Comparison of ENCODE assay signal across 15 mouse cellular contexts in the genomic region with DNA sequence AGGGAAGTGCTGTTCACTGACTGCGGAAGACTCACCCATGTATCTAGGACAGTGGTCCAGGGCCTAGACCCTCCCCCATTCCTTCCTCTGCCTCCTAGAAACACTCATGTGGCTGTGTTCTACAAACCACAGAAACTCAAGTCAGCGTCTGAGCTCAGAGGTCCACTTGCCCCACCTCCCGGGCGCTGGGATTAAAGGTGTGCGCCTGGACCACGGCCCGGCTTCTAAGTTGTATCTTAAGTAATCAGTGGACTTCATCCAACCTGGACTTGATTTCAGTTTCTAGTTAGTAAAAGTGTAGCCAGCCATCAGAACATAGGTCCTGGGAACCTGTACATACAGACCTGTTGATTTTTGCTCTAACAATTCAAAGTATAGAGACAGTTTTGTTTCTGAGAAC.
DNase-seq lines count a peak whose midpoint lies in the region; ATAC-seq and TF ChIP-seq lines count a peak whose summit lies in the region.
"Had no signal": no experiment of that assay in that cellular context is flagged by ENCODE, and none has a peak within 500 bp of the region (broad histone marks: within the 10 kb centered on the region; RNA-seq: fewer than 3 reads in every experiment).

No protein-coding gene starts in this region.

- H3K4me2 ChIP-seq in kidney, embryonic 16.5 days (replicated peaks; ENCODE audit: low read depth, low read length), result no peak overlapping the region
- H3K4me2 ChIP-seq in midbrain, embryonic 14.5 days (ENCODE audit: low read length), result no peak overlapping the region
- H3K4me2 ChIP-seq: liver, embryonic 15.5 days had no signal

- DNase-seq in kidney, adult 18-20 months, result peak; percentile 52
- DNase-seq in MEL (ENCODE audit: low read depth, low spot score), result no peak
- peak; percentile 58 for DNase-seq in kidney, postnatal 14 days
- no peak for DNase-seq in midbrain, embryonic 14.5 days
- no peak for DNase-seq in heart, postnatal 25 days (ENCODE audit: low spot score)
- DNase-seq: adrenal gland, adult 8-10 months; cerebellum, adult 8-10 months; heart, adult 11 months; right cerebral cortex, adult 18-20 months had no signal

- TF ChIP-seq CTCF in MEL (IDR thresholded peaks at IDR 0.05 in 2 of 3, conservative IDR thresholded peaks at IDR 0.05 in 1 of 3; ENCODE audit: control insufficient read depth in 1 of 3, insufficient read depth in 1 of 3, low read depth in 2 of 3, low read length in 3 of 3, poor library complexity in 1 of 3, severe bottlenecking in 1 of 3), result no peak

- no peak for TF ChIP-seq RAD21 in MEL (IDR thresholded peaks at IDR 0.05; ENCODE audit: low read depth, low read length)

- H3K4me1 ChIP-seq in kidney, embryonic 16.5 days (ENCODE audit: insufficient read depth, low read length), result peaks cover 23% of the 10 kb centered on the region
- H3K4me1 ChIP-seq in MEL (ENCODE audit: control insufficient read depth in 1 of 2, insufficient read depth in 2 of 2, low read length in 2 of 2), result peaks cover 24 to 37% of the 10 kb centered on the region in 2 experiments
- peaks cover 28% of the 10 kb centered on the region; the same call in 1 of the 2 replicates for H3K4me1 ChIP-seq in midbrain, embryonic 14.5 days (ENCODE audit: control insufficient read depth, insufficient read depth, low read length)

- 72% methylated on average over 7 of the region's 7 CpGs for WGBS in kidney, embryonic 16.5 days
- WGBS in midbrain, embryonic 14.5 days, result 85% methylated on average over 7 of the region's 7 CpGs

- no peaks in the 10 kb centered on the region for H3K9me3 ChIP-seq in kidney, embryonic 16.5 days (ENCODE audit: low read length)
- H3K9me3 ChIP-seq in MEL (replicated peaks; ENCODE audit: insufficient read depth, low read length), result no peaks in the 10 kb centered on the region
- H3K9me3 ChIP-seq in midbrain, embryonic 14.5 days (ENCODE audit: control insufficient read depth, low read length), result no peaks in the 10 kb centered on the region
- H3K9me3 ChIP-seq: liver, embryonic 15.5 days had no signal

- no peak overlapping the region for H3K27ac ChIP-seq in kidney, embryonic 16.5 days (ENCODE audit: low read length)
- peak overlapping the region; percentile 22; the same call in 1 of the 2 replicates for H3K27ac ChIP-seq in MEL (ENCODE audit: control insufficient read depth, low read depth, low read length)
- H3K27ac ChIP-seq in midbrain, embryonic 14.5 days (replicated peaks; ENCODE audit: low read depth, low read length), result no peak overlapping the region
- H3K27ac ChIP-seq: layer of hippocampus, adult 2 months; liver, embryonic 15.5 days had no signal

- H3K36me3 ChIP-seq in kidney, embryonic 16.5 days (ENCODE audit: insufficient read depth, low read length), result no peaks in the 10 kb centered on the region
- H3K36me3 ChIP-seq in MEL (ENCODE audit: control insufficient read depth in 1 of 2, insufficient read depth in 2 of 2, low read length in 2 of 2), result peaks cover 0 to 44% of the 10 kb centered on the region in 2 experiments; a peak in 2 of 4 replicates
- H3K36me3 ChIP-seq in midbrain, embryonic 14.5 days (ENCODE audit: control insufficient read depth, insufficient read depth, low read length), result no peaks in the 10 kb centered on the region
- H3K36me3 ChIP-seq: liver, embryonic 15.5 days had no signal

- no peak for ATAC-seq in kidney, embryonic 16.5 days (ENCODE audit: low FRiP score, low TSS enrichment)
- ATAC-seq in megakaryocyte, adult 5-6 weeks (ENCODE audit: poor library complexity, severe bottlenecking), result peak; percentile 27; the same call in 1 of the 2 replicates
- no peak for ATAC-seq in midbrain, embryonic 14.5 days (ENCODE audit: low FRiP score, low TSS enrichment)
- ATAC-seq in granulocyte monocyte progenitor cell, adult 5-6 weeks (replicated peaks; ENCODE audit: poor library complexity, severe bottlenecking), result no peak
- ATAC-seq: hindbrain, embryonic 16.5 days had no signal

- TF ChIP-seq POLR2A in MEL (IDR thresholded peaks at IDR 0.05; ENCODE audit: control insufficient read depth in 1 of 2, insufficient read depth in 1 of 2, low read depth in 1 of 2, low read length in 2 of 2, poor library complexity in 1 of 2), result no peak

- intact Hi-C loops in heart, postnatal 25 days (cut with DNase I), result loop anchor here (5.0 kb wide), 1 partner anchor 48 kb away; no protein-coding TSS in a partner anchor

- no peaks in the 10 kb centered on the region for H3K79me2 ChIP-seq in MEL (ENCODE audit: control insufficient read depth, insufficient read depth, low read length, poor library complexity)

- TF ChIP-seq EP300 in MEL (IDR thresholded peaks at IDR 0.05; ENCODE audit: low read depth in 1 of 2, low read length in 2 of 2), result no peak

- no peak overlapping the region for H3K4me3 ChIP-seq in kidney, embryonic 16.5 days (ENCODE audit: low read length)
- no peak overlapping the region for H3K4me3 ChIP-seq in MEL (ENCODE audit: control insufficient read depth in 1 of 2, insufficient read depth in 1 of 2, low read depth in 2 of 2, low read length in 2 of 2)
- H3K4me3 ChIP-seq in midbrain, embryonic 14.5 days (replicated peaks; ENCODE audit: low read depth, low read length), result no peak overlapping the region
- H3K4me3 ChIP-seq: layer of hippocampus, adult 2 months; liver, embryonic 15.5 days had no signal

- H3K27me3 ChIP-seq in kidney, embryonic 16.5 days (ENCODE audit: insufficient read depth, low read length), result no peaks in the 10 kb centered on the region
- H3K27me3 ChIP-seq in MEL (ENCODE audit: control insufficient read depth in 1 of 2, insufficient read depth in 2 of 2, low read length in 2 of 2), result no peaks in the 10 kb centered on the region
- no peaks in the 10 kb centered on the region for H3K27me3 ChIP-seq in midbrain, embryonic 14.5 days (ENCODE audit: control insufficient read depth, insufficient read depth, low read length)
- H3K27me3 ChIP-seq: liver, embryonic 15.5 days had no signal

- no peak overlapping the region for H3K9ac ChIP-seq in kidney, embryonic 16.5 days (replicated peaks; ENCODE audit: low read length)
- no peak overlapping the region for H3K9ac ChIP-seq in MEL (ENCODE audit: control insufficient read depth, low read depth, low read length, poor library complexity, severe bottlenecking)
- H3K9ac ChIP-seq in midbrain, embryonic 14.5 days (replicated peaks; ENCODE audit: low read length), result no peak overlapping the region
- H3K9ac ChIP-seq: liver, embryonic 15.5 days had no signal

TF ChIP-seq in MEL, 35 proteins besides CTCF, POLR2A, EP300 and RAD21:
- TF ChIP-seq TCF12 (IDR thresholded peaks at IDR 0.05; ENCODE audit: low read depth, low read length), result no peak

Comparison
In these comparisons a context has a peak if more than half of its experiments do, and no peak if none do; other contexts are left out.
1. DNase-seq: peak in kidney, adult 18-20 months (single experiment) and kidney, postnatal 14 days (single experiment); none in MEL (single experiment), midbrain, embryonic 14.5 days (single experiment) and heart, postnatal 25 days (single experiment).